Mouse (Mus musculus) liver, adult 2 months (tissue): ENCODE data around the gene Fem1a.

Source experiments
- CTCF ChIP-seq: fragments of 200-500 bp; IDR thresholded peaks from 2 replicates; pipeline ENCODE4 v1.5.1; 2011; ENCODE audit warnings: low read depth, low read length, control low read depth
- POLR2A ChIP-seq: fragments of 200-500 bp; IDR thresholded peaks from 2 replicates; pipeline ENCODE4 v1.6.1; 2011; ENCODE audit warnings: low read length, control low read depth; ENCODE audit not compliant: insufficient read depth; ENCODE audit errors: extremely low read depth

DNA sequence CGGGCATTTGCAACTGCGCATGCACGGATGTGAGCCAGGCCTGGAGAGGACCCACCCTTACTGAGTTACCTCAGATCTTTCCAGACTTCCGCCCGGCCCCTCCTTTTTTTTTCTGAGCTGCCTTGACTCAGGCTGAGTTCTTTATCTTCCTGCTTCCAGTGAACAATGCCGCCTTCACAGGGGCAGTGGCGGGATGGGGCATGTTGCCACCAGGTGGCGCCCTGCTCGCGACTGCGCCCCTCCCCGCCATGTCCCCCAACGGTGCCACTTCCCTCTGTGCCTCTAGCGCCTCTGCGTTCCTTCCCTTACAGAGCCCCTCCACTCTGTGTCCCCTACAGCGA, 34.5 kb downstream of the Fem1a start:
- no peak for TF ChIP-seq POLR2A
- TF ChIP-seq CTCF, result peak; percentile 88
